Mouse (Mus musculus) intestine, postnatal 0 days (tissue): Measurements from ENCODE around the gene Olfr1019. TPM values are rescaled to one million over a fixed set of nuclear protein-coding genes. Genes with fewer than 3 reads are reported as not detected.

ENCODE experiments used
- ATAC-seq: fragments of 200-750 bp; cut with Nextera tagmentation; 2 replicates; pipeline ENCODE4 v1.8.0; 2017; ENCODE audit warnings: mild to moderate bottlenecking, moderate TSS enrichment, moderate library complexity
- H3K27ac ChIP-seq: fragments of 300-500 bp; sonication (generic); 2 replicates; pipeline ENCODE4 v1.5.1; 2014; ENCODE audit warnings: mild to moderate bottlenecking, low read depth, low read length, moderate library complexity
- H3K27me3 ChIP-seq: fragments of 300-500 bp; sonication (generic); replicated peaks from 2 replicates; pipeline ENCODE4 v1.6.1; 2014; ENCODE audit warnings: low read length, mixed read lengths; ENCODE audit not compliant: control insufficient read depth, insufficient read depth
- H3K36me3 ChIP-seq: fragments of 300-500 bp; sonication (generic); 2 replicates; pipeline ENCODE4 v1.6.1; 2014; ENCODE audit warnings: mild to moderate bottlenecking, moderate library complexity; ENCODE audit not compliant: control insufficient read depth, insufficient read depth
- H3K4me1 ChIP-seq: fragments of 300-500 bp; sonication (generic); replicated peaks from 2 replicates; pipeline ENCODE4 v1.6.1; 2014; ENCODE audit warnings: antibody characterized with exemption, low read length, mixed read lengths; ENCODE audit not compliant: control insufficient read depth, insufficient read depth
- H3K4me2 ChIP-seq: fragments of 300-500 bp; sonication (generic); replicated peaks from 2 replicates; pipeline ENCODE4 v1.6.1; 2014; ENCODE audit warnings: low read depth, mild to moderate bottlenecking, moderate library complexity
- H3K4me3 ChIP-seq: fragments of 300-500 bp; sonication (generic); 2 replicates; pipeline ENCODE4 v1.5.1; 2014; ENCODE audit warnings: low read depth, low read length
- H3K9ac ChIP-seq: fragments of 300-500 bp; sonication (generic); 2 replicates; pipeline ENCODE4 v1.6.1; 2014; ENCODE audit warnings: mild to moderate bottlenecking, low read depth, low read length
- H3K9me3 ChIP-seq: fragments of 300-500 bp; sonication (generic); 2 replicates; pipeline ENCODE4 v1.6.1; 2016; ENCODE audit warnings: mixed run types; ENCODE audit not compliant: control insufficient read depth
- CTCF ChIP-seq: sonication (generic); IDR thresholded peaks from 2 replicates; pipeline ENCODE4 v1.5.1; 2016; ENCODE audit warnings: low read depth, mild to moderate bottlenecking, control low read depth, antibody characterized with exemption, moderate library complexity
- WGBS: fragments of 180-500 bp; shearing (Covaris S2); extraction: QIAGEN DNeasy Blood & Tissue Kit; methylation state at CpG from one replicate; pipeline ENCODE4 v1.1.7; 2014; 5-methylcytosine and 5-hydroxymethylcytosine counted together
- polyA plus RNA-seq: library from polyadenylated mRNA; unstranded; fragments of >200 nt; fragmentation: Nextera tagmentation; extraction: Ambion mirVana; gene quantifications from 2 replicates; pipeline ENCODE4 v1.2.1, GENCODE M21; 2015

The Olfr1019 gene
- not detected in 2 replicates for polyA plus RNA-seq

DNA sequence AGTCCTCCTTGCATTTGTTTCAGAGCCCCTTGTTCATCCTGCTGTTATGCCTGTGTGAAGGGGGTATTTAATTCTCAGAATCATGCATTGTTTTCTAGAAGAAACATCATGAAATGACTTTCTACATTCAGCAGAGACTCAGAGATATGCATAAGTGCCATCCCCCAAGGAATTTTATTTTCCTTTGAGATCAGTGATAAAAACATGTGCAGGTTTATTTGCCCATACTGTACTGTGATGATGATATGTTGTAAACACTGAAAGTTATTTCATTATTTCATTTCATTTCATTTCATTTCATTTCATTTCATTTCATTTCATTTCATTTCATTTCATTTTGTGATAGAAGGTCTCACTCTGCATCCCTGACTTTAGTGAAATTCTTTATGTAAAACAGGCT, at the start of gene Olfr1019:
TSS of gene Olfr1019 (minus strand) at position 101 of the 400 bp plus-strand sequence.
- no peaks in the 10 kb centered on the region for H3K9me3 ChIP-seq
- H3K9ac ChIP-seq, result no peak within 1 kb of the TSS
- H3K4me3 ChIP-seq, result no peak within 1 kb of the TSS
- H3K27ac ChIP-seq, result no peak within 1 kb of the TSS
- no peaks in the 10 kb centered on the region for H3K36me3 ChIP-seq
- ATAC-seq, result no peak
- H3K4me1 ChIP-seq, result no peaks in the 10 kb centered on the region
- H3K27me3 ChIP-seq, result no peaks in the 10 kb centered on the region
- no peak for TF ChIP-seq CTCF
- no peak within 1 kb of the TSS for H3K4me2 ChIP-seq

GRCm38 (mm10) chr2:85885340-85885739, 40.1 kb upstream of the Olfr1019 start, which contains the start of gene Olfr1023:
Olfr1023 (plus strand) TSS chr2:85885640.
- Histone ChIP-seq H3K4me2 (no peak within 1 kb of the TSS), H3K27ac (no peak within 1 kb of the TSS), H3K9ac (no peak within 1 kb of the TSS), H3K4me1 (no peaks in the 10 kb centered on the region), H3K4me3 (no peak within 1 kb of the TSS), H3K36me3 (no peaks in the 10 kb centered on the region), H3K27me3 (no peaks in the 10 kb centered on the region), H3K9me3 (no peaks in the 10 kb centered on the region)
- TF ChIP-seq CTCF, result no peak
- ATAC-seq, result no peak
- 70% methylated on average over 2 of the region's 2 CpGs for WGBS

GRCm38 (mm10) chr2:85868294-85868693, 23.0 kb upstream of the Olfr1019 start, which contains the start of gene Olfr1022:
Olfr1022 (plus strand) TSS chr2:85868594.
- no peaks in the 10 kb centered on the region for H3K9me3 ChIP-seq
- H3K4me2 ChIP-seq, result no peak within 1 kb of the TSS
- no peak for ATAC-seq
- TF ChIP-seq CTCF, result no peak
- WGBS, result 46% methylated on average over 2 of the region's 2 CpGs
- H3K27ac ChIP-seq, result no peak within 1 kb of the TSS
- no peaks in the 10 kb centered on the region for H3K4me1 ChIP-seq
- no peak within 1 kb of the TSS for H3K9ac ChIP-seq
- H3K27me3 ChIP-seq, result no peaks in the 10 kb centered on the region
- H3K36me3 ChIP-seq, result no peaks in the 10 kb centered on the region
- no peak within 1 kb of the TSS for H3K4me3 ChIP-seq

GRCm38 (mm10) chr2:85846730-85847129, 1.4 kb upstream of the Olfr1019 start, which contains the start of gene Olfr1020:
Olfr1020 (plus strand) TSS chr2:85847030.
- Histone ChIP-seq H3K9ac (no peak within 1 kb of the TSS), H3K9me3 (no peaks in the 10 kb centered on the region), H3K36me3 (no peaks in the 10 kb centered on the region), H3K4me2 (no peak within 1 kb of the TSS), H3K27ac (no peak within 1 kb of the TSS), H3K27me3 (no peaks in the 10 kb centered on the region), H3K4me1 (no peaks in the 10 kb centered on the region), H3K4me3 (no peak within 1 kb of the TSS)
- TF ChIP-seq CTCF, result no peak
- no peak for ATAC-seq
- 92% methylated on average over 1 of the region's 1 CpGs for WGBS

- Histone ChIP-seq H3K27ac (no peak within 1 kb of the TSS), H3K4me2 (no peak within 1 kb of the TSS), H3K27me3 (no peaks in the 10 kb centered on the region), H3K4me3 (no peak within 1 kb of the TSS), H3K9me3 (no peaks in the 10 kb centered on the region), H3K4me1 (no peaks in the 10 kb centered on the region), H3K9ac (no peak within 1 kb of the TSS), H3K36me3 (no peaks in the 10 kb centered on the region)
- no peak for ATAC-seq
- no peak for TF ChIP-seq CTCF
Observed at GRCm38 (mm10) chr2:85818179-85818578, 27.1 kb downstream of the Olfr1019 start, which contains the start of gene Olfr1018. Olfr1018 (plus strand) TSS chr2:85818479.

DNA sequence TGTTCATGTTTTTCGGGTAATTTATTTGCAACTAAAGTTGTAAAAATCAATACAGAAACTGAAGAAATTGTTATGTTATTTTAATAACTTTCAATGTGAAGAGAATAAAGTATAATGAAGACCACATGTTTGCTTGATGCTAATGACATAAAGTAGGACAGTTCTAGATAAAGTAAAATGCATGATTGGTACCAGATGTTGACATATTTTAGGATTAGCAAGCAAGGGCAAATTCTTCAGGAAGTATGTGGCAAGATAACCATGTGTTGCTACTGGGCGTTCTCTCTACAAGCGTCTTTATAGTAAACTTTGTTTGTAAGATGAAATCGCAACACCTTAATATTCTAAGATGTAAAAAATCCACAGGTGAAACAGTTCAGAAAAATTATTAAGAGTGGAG, 40.8 kb downstream of the Olfr1019 start:
- Histone ChIP-seq H3K4me1 (no peaks in the 10 kb centered on the region), H3K4me2 (no peak overlapping the region), H3K4me3 (no peak overlapping the region), H3K36me3 (no peaks in the 10 kb centered on the region), H3K27ac (no peak overlapping the region), H3K27me3 (no peaks in the 10 kb centered on the region), H3K9me3 (no peaks in the 10 kb centered on the region), H3K9ac (no peak overlapping the region)
- TF ChIP-seq CTCF, result no peak
- WGBS, result 84% methylated on average over 4 of the region's 4 CpGs
- no peak for ATAC-seq

- Histone ChIP-seq H3K4me1 (no peaks in the 10 kb centered on the region), H3K9me3 (no peaks in the 10 kb centered on the region), H3K9ac (no peak within 1 kb of the TSS), H3K27me3 (no peaks in the 10 kb centered on the region), H3K36me3 (no peaks in the 10 kb centered on the region), H3K27ac (no peak within 1 kb of the TSS), H3K4me3 (no peak within 1 kb of the TSS), H3K4me2 (no peak within 1 kb of the TSS)
- WGBS, result 90% methylated on average over 2 of the region's 2 CpGs
- TF ChIP-seq CTCF, result no peak
- no peak for ATAC-seq
Observed at GRCm38 (mm10) chr2:85802444-85802843, 42.8 kb downstream of the Olfr1019 start, which contains the start of gene Olfr1016. Olfr1016 (minus strand) TSS chr2:85802544.
